Mouse (Mus musculus) right cerebral cortex, postnatal 4 days (tissue): ENCODE results near the gene Mga.

Experiments
- DNase-seq: peaks from one replicate; pipeline ENCODE4 v3.0.0-alpha.2; 2022

The Mga gene

GRCm38 (mm10) chr2:119988952-119989351 lies 91.9 kb downstream of the Mga start:
- no peak for DNase-seq

DNA sequence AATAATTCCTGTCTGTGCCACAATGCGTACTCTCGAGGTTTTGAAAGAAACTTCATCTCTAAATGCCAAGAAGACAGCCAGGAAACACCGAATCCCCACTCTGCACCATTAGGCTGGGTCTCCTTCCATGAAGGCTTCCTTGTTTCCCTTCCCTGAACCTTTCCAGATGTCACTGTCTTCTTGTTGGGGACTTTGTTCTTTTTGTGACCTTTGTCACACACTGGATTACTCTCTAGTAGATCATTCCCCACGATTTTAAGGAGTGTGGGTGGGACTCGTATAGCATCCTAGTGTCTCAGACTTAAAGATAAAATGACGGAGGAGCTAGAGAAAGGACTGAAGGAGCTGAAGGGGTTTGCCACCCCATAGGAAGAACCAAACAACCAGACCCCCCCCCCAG lies 93.9 kb downstream of the Mga start:
- DNase-seq, result no peak

DNA sequence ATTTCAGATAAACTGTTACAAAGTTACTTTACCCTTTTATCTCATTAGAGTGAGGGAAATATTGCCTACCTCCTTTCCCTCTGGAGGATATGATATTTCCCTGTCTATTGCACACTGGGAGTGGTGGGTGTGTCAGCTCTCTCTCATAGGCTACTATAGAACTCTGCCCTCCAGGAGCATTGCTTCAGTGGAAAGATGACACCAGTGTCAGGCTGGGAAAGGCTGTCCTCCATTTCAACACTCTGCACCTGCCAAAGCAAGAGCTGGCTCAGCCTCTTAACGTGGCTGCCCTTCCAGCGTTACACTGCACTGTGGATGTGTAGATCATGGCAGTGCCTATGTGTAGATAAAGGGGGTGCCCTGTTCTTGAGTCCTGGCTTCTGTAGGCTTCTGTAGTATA lies 95.3 kb downstream of the Mga start:
- DNase-seq, result no peak

DNA sequence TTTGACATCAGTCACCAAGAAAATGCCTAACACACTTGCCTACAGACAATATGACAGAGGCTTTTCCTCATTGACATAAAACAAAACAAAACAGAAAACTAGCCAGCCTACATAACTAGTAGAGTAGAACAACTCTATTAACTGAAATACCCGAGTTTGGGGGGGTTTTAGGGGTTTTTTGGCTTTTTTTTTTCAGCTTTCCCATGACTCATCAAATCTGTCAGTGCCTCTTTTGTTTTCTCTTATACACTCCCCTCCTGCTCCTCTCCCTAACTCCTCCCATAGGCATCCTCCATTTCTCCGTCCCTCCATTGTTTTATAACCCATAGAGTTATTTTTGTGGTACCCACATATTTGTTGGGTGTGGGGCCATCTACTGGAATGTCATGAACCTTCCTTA lies 96.5 kb downstream of the Mga start:
- no peak for DNase-seq

- DNase-seq, result no peak
These were observed 97.8 kb downstream of the Mga start for GRCm38 (mm10) chr2:119994839-119995238.

DNA sequence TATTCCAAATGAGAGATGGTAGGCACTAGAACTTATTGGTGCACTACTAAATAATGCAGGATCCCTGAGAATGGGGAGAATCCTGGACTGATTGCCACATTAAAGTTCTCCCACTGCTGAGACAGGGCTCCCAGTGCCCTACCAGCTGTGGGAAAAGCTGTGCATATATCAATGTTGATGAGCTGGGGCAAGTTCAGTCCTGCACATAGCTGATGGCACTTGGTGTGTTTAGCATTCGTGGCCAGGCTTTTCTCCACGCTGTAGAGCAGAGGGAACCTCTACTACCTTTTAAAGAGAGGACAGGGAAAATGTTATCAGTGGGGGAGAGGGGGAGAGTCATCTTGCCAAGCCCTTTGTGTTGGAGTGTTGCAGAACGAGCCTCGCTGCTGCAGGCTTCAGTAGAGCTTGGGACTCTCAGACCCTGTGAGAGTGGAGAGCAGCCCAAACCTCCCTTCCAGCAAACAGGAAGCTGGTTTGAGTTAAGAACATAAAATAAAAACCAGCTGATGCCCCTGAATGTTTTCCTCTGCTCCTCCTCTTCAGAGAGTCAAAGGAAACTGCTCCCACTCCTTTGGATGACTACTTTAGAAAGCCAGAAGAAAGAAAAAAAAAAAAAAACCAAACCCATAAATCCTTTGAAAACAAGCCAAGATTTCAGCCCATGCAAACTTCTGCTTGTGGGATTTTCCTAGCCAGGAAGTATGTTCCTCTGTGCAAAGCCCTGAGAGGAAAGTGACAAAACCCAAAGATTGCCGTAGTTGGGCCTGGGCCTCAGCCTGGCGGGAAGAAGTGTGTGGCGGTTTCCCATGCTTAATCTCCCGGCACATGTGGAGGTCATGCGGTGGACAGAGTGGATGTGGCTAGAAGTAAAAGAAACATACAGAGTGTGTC lies 98.6 kb downstream of the Mga start:
- DNase-seq, result no peak

DNA sequence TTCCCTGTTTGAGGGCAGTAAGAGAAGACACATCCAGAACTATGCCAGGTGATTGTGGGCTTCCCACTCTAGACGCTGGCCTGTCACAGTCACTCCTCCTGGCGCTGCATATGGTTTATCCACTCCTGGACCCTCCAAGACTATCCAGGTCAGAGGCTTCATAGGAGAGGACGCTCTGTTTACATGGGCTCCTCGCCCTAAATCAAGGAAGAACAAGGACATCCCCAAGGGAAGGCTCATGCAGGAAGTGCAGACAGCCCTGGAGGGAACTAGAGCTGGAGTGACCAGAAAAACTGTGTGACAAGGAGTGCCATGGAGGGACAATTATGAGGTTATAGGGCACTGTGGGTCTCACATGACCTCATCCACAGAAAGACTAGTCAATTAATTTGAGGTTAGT lies 100.3 kb downstream of the Mga start:
- DNase-seq, result no peak

- no peak for DNase-seq
These were observed 102.7 kb downstream of the Mga start for GRCm38 (mm10) chr2:119999731-120000130.

DNA sequence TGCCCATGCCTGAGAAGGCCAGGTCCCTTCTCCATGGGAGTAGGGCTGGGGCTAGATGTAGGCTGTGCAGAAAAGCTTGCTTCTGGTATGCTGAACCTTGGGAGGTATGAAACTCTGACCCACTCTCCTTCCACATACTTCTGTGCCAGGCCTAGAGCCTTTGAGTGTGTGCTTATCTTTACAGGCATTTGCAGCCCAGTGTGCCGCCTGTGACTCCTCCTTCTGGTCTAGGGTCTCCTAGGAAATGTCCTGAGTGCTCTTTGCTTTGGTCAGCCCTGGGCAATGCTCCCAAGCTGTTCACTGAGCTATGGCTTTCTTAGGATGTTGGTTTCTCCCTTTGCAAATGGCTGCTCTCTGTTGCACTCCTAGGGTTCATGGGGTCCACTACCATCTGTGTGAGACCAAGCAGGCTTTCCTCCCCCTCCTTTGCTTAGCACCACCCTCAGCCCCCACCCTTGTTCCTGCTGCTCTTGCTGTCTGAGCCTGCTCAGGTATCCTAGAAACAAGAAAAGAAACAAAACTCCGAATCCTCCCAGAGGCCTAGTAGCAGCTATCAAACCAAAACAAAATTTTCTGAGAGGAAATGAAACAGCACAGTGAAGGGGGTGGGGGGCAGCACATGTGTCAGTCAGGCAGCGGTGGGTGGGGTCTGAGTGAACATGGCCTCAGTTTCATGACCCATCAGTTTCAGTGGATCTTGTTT lies 104.0 kb downstream of the Mga start:
- no peak for DNase-seq

DNA sequence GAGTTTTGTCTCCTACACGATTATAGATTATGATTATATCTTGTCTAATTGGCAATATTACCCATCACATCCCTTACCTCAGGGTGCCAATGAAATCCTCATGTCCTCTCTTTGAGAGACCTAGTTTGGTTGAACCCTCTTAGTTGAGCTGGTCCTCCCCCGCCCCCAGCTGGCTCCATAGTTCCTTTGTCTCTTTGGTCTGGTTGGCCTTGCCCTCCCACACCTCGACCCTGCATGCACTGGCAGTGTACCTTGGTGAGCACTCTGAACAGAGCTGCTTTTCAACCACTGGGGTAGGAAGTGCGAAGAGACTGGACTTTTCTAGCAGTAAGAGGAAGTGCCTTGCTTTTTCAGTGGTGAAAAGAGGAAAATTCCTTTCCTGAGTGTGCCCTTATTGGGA lies 104.9 kb downstream of the Mga start:
- DNase-seq, result no peak

GRCm38 (mm10) chr2:120003970-120004369 lies 106.9 kb downstream of the Mga start:
- DNase-seq, result no peak

GRCm38 (mm10) chr2:120006696-120007095 lies 109.7 kb downstream of the Mga start:
- no peak for DNase-seq

DNA sequence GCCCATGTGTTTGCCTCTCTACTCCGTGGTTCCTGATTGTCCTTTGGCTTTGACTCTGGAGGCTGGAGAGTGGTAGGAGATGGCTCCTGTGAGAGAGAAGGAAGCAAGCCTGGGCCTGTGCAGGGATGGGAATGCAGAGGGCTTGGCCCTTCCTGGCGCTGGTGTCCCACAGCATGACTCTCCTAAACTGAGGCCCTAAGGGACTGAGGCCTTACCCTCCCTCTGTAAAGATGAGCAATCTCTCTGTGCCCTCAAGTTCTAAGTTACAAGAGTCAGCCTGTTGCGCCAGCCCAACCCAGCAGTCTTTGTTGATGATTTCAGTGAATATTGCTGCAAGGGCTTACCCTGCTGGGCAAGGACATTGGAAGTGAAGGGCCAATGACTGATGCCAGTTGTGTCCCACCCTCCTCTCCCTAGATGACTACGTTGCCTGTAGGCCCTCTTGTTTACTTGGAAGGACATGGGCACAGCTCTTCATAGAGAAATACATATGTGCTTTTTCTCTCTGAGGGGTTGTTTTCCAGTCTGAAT lies 110.7 kb downstream of the Mga start:
- no peak for DNase-seq

DNA sequence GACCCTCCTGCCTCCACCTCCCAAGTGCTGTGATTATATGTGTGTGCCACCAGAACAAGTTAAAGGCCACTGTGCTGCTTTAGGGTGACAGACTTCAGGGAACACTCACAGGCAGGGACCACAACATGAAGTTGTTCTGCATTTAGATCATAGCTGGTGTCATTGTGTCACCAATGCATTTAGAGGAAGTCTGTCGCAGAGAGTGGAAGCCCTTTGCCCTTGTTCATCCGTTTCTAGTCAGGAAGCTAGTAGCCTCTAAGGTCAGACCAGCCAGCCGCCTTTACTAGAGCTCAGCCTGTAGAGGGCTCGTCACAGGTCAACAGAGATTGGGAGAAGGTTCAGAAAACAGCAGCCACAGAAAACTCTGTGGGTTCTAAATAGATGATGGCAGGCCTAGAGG lies 111.6 kb downstream of the Mga start:
- no peak for DNase-seq

DNA sequence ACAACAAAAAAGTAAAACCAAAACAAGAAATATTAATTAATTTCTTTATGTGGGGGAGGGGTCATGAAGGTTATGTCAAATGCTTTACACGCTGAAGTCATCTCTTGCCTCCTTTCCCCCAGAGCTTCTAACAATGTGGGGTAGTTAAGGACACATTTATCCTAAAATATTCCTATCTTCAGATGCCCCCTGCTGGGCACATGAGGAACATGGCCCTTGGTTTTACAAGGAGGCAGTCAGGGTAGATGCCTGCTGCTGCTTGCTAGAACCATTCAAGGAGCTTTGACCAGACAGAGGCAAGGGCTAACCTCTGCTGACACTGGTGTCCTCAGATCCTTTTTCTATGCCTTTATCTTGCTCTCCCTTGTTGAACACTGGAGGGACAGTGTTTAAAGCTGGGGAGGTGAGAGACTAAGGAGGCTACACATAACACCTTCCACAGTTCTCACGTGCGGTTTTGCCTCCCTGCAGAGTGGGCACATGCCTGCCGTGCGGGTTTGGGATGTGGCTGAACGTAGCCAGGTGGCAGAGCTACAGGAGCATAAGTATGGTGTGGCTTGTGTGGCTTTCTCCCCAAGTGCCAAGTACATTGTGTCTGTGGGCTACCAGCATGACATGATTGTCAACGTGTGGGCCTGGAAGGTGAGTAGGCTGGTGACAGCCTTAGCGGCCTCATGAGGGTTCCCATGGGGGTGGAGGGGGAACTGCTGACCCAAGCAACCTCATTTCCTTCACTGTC lies 114.6 kb downstream of the Mga start:
- DNase-seq, result peak; percentile 54

GRCm38 (mm10) chr2:120012924-120013323 lies 115.9 kb downstream of the Mga start:
- DNase-seq, result no peak

GRCm38 (mm10) chr2:120013831-120014486 lies 116.9 kb downstream of the Mga start:
- DNase-seq, result no peak

- no peak for DNase-seq
These were observed 118.9 kb downstream of the Mga start for GRCm38 (mm10) chr2:120015882-120016281.

DNA sequence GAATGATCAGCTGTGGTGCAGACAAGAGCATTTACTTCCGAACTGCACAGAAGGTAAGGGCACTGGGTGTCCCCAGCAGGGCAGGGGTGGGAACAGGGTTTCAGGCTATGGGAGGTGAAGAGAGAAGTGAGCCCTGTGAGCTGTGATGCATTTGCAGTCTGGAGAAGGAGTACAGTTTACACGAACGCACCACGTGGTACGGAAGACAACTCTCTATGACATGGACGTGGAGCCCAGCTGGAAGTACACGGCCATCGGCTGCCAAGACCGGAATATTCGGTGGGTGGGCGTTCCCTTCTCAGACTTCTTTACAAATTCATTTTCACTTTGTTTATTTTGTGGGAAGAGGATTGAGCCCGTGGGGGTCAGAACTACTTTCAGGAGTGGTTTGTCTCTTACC lies 120.6 kb downstream of the Mga start:
- no peak for DNase-seq
